Mouse (Mus musculus) c-Kit-positive CD71-positive TER-119-positive erythroid progenitor cells, embryonic 14.5 days (primary cell): ENCODE data around the gene Slfn1.
A peak's percentile ranks its signal among the peaks of the same experiment; 100 is the strongest.
"Not testable (repeated sequence)": the region's sequence is repeated elsewhere in the genome, so short reads cannot be mapped to it uniquely, and the experiment has no call there.

ENCODE experiments used
- DNase-seq: peaks from one replicate; pipeline ENCODE4 v3.0.0-alpha.2; 2013; ENCODE audit warnings: low spot score

Slfn1 gene

GRCm38 (mm10) chr11:83116597-83117227 lies at the start of gene Slfn1:
Gene Slfn1 (plus strand): TSS chr11:83116849.
- no peak for DNase-seq

- no peak for DNase-seq
These were observed 48.5 kb upstream of the Slfn1 start for GRCm38 (mm10) chr11:83067982-83068694.

- DNase-seq = no peak
These were observed 46.2 kb upstream of the Slfn1 start for GRCm38 (mm10) chr11:83070321-83070970.

GRCm38 (mm10) chr11:83077714-83078422 lies 38.8 kb upstream of the Slfn1 start:
- no peak for DNase-seq

- DNase-seq = no peak
These were observed 38.1 kb upstream of the Slfn1 start for GRCm38 (mm10) chr11:83078423-83079140.

- DNase-seq = no peak
These were observed 37.0 kb upstream of the Slfn1 start for GRCm38 (mm10) chr11:83079487-83080199.

- DNase-seq = no peak
These were observed 33.7 kb upstream of the Slfn1 start for GRCm38 (mm10) chr11:83082741-83083473.

- DNase-seq = no peak
These were observed 32.5 kb upstream of the Slfn1 start for GRCm38 (mm10) chr11:83084161-83084560.

- DNase-seq = no peak
These were observed 31.9 kb upstream of the Slfn1 start for GRCm38 (mm10) chr11:83084761-83085160.

GRCm38 (mm10) chr11:83115138-83115537 lies 1.5 kb upstream of the Slfn1 start:
- DNase-seq = peak; percentile 13

GRCm38 (mm10) chr11:83118056-83118455 lies 1.4 kb downstream of the Slfn1 start:
- no peak for DNase-seq

- no peak for DNase-seq
These were observed 4.6 kb downstream of the Slfn1 start for GRCm38 (mm10) chr11:83121131-83121685.

GRCm38 (mm10) chr11:83123198-83123597 lies 6.5 kb downstream of the Slfn1 start:
- DNase-seq = no peak

GRCm38 (mm10) chr11:83124906-83125305 lies 8.3 kb downstream of the Slfn1 start:
- no peak for DNase-seq

GRCm38 (mm10) chr11:83125633-83126032 lies 9.0 kb downstream of the Slfn1 start:
- not testable (repeated sequence) for DNase-seq

- not testable (repeated sequence) for DNase-seq
These were observed 20.6 kb downstream of the Slfn1 start for GRCm38 (mm10) chr11:83137253-83137652.

GRCm38 (mm10) chr11:83148939-83149338 lies 32.3 kb downstream of the Slfn1 start:
- not testable (repeated sequence) for DNase-seq
